Mouse (Mus musculus) left cerebral cortex, adult 2 months (tissue): ENCODE measurements around the gene Osbpl3. TPM values are rescaled to one million over a fixed set of nuclear protein-coding genes. Genes with fewer than 3 reads are reported as not detected.
A peak's percentile ranks its signal among the peaks of the same experiment; 100 is the strongest.

ENCODE experiments used
- DNase-seq, 2 experiments: peaks; one replicate each; pipeline ENCODE4 v3.0.0; 2021 to 2022; ENCODE audit warnings: low spot score in 2 of 2, mixed read lengths in 1 of 2; ENCODE audit errors: extremely low spot score in 1 of 2
- H3K27ac ChIP-seq: fragments of 200-600 bp; 2 replicates; pipeline ENCODE4 v1.8.1; 2022
- H3K4me3 ChIP-seq: fragments of 200-600 bp; 2 replicates; pipeline ENCODE4 v1.8.1; 2022
- CTCF ChIP-seq: fragments of 200-600 bp; IDR thresholded peaks from 2 replicates; pipeline ENCODE4 v1.8.1; 2022; ENCODE audit warnings: antibody characterized with exemption, mild to moderate bottlenecking, moderate library complexity
- intact Hi-C: fragments of 180-260 bp; cut with DNase I; formaldehyde crosslinking; loops from one replicate; pipeline ENCODE4 v1.15.1; 2025
- total RNA-seq, 2 experiments: library from RNA; stranded (reverse); gene quantifications; 2 replicates each; pipeline ENCODE4 v1.2.3; 2021

Osbpl3 gene
- total RNA-seq, 2 experiments from 2014 or later, result 45.5 to 56.0 TPM

- intact Hi-C loops, result no loop called here
- Histone ChIP-seq H3K27ac (no peak overlapping the region), H3K4me3 (no peak overlapping the region)
- no peak for DNase-seq
- TF ChIP-seq CTCF, result no peak
Measured at GRCm38 (mm10) chr6:50419518-50420290, 36.3 kb downstream of the Osbpl3 start.

- DNase-seq, result no peak
- no peak for TF ChIP-seq CTCF
- intact Hi-C loops, result no loop called here
- no peak overlapping the region for H3K27ac ChIP-seq
- no peak overlapping the region for H3K4me3 ChIP-seq
Measured at GRCm38 (mm10) chr6:50418951-50419350, 37.0 kb downstream of the Osbpl3 start.

DNA sequence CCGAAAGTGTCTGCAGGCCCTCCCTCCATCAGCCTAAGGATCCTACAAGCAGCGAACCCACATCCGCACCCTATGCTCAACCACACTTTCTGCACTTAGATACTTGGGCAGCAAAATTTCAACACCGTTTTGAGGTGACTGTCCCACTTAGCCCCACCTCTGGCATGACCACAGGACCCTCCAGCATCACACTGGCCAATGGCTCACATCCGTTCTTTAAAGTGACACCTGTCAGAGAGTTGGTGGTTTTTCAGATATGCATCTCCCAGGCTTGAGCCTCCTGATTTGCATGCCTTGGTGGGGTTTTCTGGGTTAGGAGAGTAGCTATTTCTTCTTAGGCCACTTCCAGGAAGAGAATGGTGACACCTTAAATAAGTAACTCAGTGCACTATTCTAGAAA lies 39.1 kb downstream of the Osbpl3 start:
- Histone ChIP-seq H3K4me3 (no peak overlapping the region), H3K27ac (no peak overlapping the region)
- TF ChIP-seq CTCF, result no peak
- no peak for DNase-seq
- intact Hi-C loops, result no loop called here

GRCm38 (mm10) chr6:50415431-50415830 lies 40.6 kb downstream of the Osbpl3 start:
- no peak for TF ChIP-seq CTCF
- no peak overlapping the region for H3K4me3 ChIP-seq
- no peak for DNase-seq
- intact Hi-C loops, result no loop called here
- H3K27ac ChIP-seq, result peak overlapping the region; percentile 82; the same call in 1 of the 2 replicates

- no peak for TF ChIP-seq CTCF
- intact Hi-C loops, result loop anchor here (5.0 kb wide), 3 partner anchors 43 to 113 kb away; partner anchors contain the start of gene Osbpl3
- DNase-seq, result peak in 1 of 2 experiments; percentile 30
- Histone ChIP-seq H3K27ac (peak overlapping the region; percentile 82), H3K4me3 (no peak overlapping the region; the same call in 1 of the 2 replicates)
Measured at GRCm38 (mm10) chr6:50414547-50414946, 41.5 kb downstream of the Osbpl3 start.

- intact Hi-C loops, result loop anchor here (2.0 to 5.0 kb wide), 4 partner anchors 27 to 114 kb away; partner anchors contain the start of gene Osbpl3
- no peak overlapping the region for H3K4me3 ChIP-seq
- peak overlapping the region; percentile 82 for H3K27ac ChIP-seq
Measured at GRCm38 (mm10) chr6:50413381-50413780, 42.6 kb downstream of the Osbpl3 start.

DNA sequence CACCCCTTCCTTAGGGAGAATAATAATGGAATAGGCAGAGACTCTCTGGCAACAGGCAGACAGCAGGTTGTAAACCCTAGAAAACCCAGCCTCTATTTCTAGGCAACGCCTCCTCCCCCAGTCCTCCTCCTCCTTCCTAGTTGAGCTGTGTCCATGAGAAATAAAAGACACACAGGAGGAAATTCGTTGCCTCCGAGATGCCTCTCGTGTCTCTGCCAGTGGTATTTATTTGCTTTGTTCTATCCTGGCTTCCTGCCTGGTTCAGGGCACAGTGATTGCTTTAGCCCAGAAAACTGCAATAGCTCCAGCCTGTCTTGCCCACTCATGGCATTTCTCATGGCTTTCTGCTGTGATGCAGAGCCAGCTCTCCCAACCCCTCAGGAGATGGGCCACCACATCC lies 43.8 kb downstream of the Osbpl3 start:
- intact Hi-C loops, result loop anchor here (2.0 to 5.0 kb wide), 4 partner anchors 29 to 115 kb away; partner anchors contain the start of gene Osbpl3
- peak; percentile 47 to 58 for DNase-seq
- Histone ChIP-seq H3K27ac (peak overlapping the region; percentile 63), H3K4me3 (no peak overlapping the region)
- no peak for TF ChIP-seq CTCF

More at GRCm38 (mm10) chr6:50413381-50413780, 42.6 kb downstream of the Osbpl3 start:
- TF ChIP-seq CTCF, result no peak
- DNase-seq, result no peak

- intact Hi-C loops, result loop anchor here (5.0 kb wide), 1 partner anchor 38 kb away; no protein-coding TSS in a partner anchor
- TF ChIP-seq CTCF, result no peak
- no peak for DNase-seq
- Histone ChIP-seq H3K27ac (no peak overlapping the region; the same call in 1 of the 2 replicates), H3K4me3 (no peak overlapping the region)
Measured at GRCm38 (mm10) chr6:50404698-50405097, 51.3 kb downstream of the Osbpl3 start.

DNA sequence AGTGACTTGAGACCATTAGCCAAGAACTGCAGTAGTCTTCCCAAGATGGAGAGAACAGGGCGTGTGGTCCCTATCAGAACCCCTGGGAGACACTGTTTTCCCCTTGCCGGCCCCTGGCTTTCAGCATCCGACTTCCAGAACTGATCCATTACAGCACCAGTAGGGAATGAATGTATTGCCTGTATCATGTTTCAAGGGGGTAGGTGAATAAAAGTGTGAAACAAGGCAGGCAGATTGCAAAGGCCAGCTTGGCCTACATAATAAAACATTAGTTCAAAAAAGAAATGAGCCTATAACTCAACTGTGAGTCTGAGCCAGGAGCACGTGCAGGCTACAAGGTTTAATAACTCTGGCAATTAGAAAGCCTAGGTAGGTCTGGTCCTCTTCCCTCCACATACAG lies 52.5 kb downstream of the Osbpl3 start:
- DNase-seq, result no peak
- intact Hi-C loops, result loop anchor here (5.0 kb wide), 1 partner anchor 39 kb away; no protein-coding TSS in a partner anchor
- TF ChIP-seq CTCF, result no peak
- Histone ChIP-seq H3K4me3 (no peak overlapping the region), H3K27ac (peak overlapping the region; percentile 38; the same call in 1 of the 2 replicates)

GRCm38 (mm10) chr6:50402872-50403271 lies 53.1 kb downstream of the Osbpl3 start:
- intact Hi-C loops, result loop anchor here (5.0 kb wide), 1 partner anchor 39 kb away; no protein-coding TSS in a partner anchor
- TF ChIP-seq CTCF, result no peak
- Histone ChIP-seq H3K27ac (peak overlapping the region; percentile 38; the same call in 1 of the 2 replicates), H3K4me3 (no peak overlapping the region)
- no peak for DNase-seq

- H3K27ac ChIP-seq, result peak overlapping the region; percentile 80
- DNase-seq, result no peak
- H3K4me3 ChIP-seq, result no peak overlapping the region
- intact Hi-C loops, result loop anchor here (1.0 to 5.0 kb wide), 4 partner anchors 21 to 82 kb away; no protein-coding TSS in a partner anchor
- no peak for TF ChIP-seq CTCF
Measured at GRCm38 (mm10) chr6:50400234-50400633, 55.8 kb downstream of the Osbpl3 start.
